Mouse (Mus musculus) lung, adult 18-20 months (tissue): ENCODE data around the gene Gm11627.
"Not testable (repeated sequence)": the region's sequence is repeated elsewhere in the genome, so short reads cannot be mapped to it uniquely, and the experiment has no call there.

Source experiments
- DNase-seq, 2 experiments: peaks; one replicate each; pipeline ENCODE4 v3.0.0; 2022; ENCODE audit warnings: mixed read lengths in 2 of 2

The Gm11627 gene

GRCm38 (mm10) chr11:102579165-102580033 is at the start of gene Gm11627:
Gene Gm11627 (minus strand): TSS chr11:102579461.
- peak in 1 of 2 experiments; percentile 19 for DNase-seq

GRCm38 (mm10) chr11:102628529-102628928 is 49.3 kb upstream of the Gm11627 start:
- DNase-seq: no peak

GRCm38 (mm10) chr11:102627171-102627931 is 48.1 kb upstream of the Gm11627 start:
- DNase-seq: no peak

GRCm38 (mm10) chr11:102624888-102625407 is 45.7 kb upstream of the Gm11627 start:
- no peak for DNase-seq

GRCm38 (mm10) chr11:102623876-102624789 is 44.9 kb upstream of the Gm11627 start:
- DNase-seq: peak in 1 of 2 experiments; percentile 23

GRCm38 (mm10) chr11:102619449-102619848 is 40.2 kb upstream of the Gm11627 start:
- DNase-seq: no peak

DNA sequence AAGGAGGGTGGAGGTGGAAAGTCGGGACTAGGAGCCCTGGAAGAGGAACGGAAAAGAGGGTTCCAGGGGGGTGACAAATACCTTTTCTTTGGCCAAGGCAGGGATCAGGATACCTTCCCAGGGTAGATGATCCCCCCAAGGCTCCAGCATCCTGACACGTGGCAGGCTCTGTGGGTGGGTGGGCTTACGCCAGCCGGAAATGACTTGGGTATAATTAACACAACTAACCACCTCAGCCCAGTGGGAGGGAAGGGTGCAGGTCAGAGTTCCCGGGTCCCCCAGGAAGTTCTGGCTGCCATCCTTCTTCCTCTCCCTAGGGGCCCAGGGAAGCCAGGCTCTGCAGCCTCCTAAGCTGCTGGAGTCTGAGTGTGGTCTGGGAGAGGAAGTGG is 32.0 kb upstream of the Gm11627 start:
- DNase-seq: no peak

- no peak for DNase-seq
Observed at GRCm38 (mm10) chr11:102610675-102611316, 31.5 kb upstream of the Gm11627 start.

DNA sequence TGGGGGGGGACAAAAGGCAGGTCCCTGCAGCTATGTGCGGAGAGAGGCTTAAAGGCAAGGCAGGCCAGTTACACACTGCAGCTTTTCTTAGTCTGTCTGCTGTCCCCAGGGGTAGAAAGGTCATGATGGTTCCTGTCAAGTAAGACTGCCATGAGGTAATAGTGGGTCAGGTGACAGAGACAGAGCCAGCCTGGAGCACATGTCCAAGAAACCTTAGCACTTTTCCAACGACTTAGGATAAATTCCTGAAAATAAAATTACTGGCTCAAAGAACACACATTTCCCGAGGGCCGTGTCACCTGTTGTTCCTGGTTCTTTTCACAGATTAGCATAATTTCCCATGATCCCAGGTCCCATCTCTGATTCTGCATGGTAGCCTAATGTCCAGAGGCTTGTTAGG is 31.0 kb upstream of the Gm11627 start:
- no peak for DNase-seq

- DNase-seq: no peak
Observed at GRCm38 (mm10) chr11:102609483-102609882, 30.2 kb upstream of the Gm11627 start.

DNA sequence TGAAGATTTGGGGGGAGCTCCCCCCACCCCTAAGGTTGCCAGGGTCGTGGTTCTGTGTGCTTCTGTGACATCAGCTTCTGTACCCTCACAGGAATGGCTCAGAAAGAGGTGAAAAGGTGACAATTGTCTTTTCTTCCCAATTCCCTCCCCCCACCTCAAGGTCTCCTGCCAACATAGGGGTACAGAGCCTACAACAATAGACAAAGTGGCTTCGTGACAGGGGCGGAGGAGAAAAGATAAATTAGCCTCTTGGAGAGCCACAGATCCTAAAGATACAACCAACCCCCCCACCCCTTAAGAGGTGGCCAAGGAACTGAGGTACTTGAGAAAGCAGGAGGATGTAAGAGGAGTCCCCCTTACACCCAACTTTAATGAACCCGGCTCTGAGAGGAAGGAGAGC is 29.4 kb upstream of the Gm11627 start:
- DNase-seq: no peak

DNA sequence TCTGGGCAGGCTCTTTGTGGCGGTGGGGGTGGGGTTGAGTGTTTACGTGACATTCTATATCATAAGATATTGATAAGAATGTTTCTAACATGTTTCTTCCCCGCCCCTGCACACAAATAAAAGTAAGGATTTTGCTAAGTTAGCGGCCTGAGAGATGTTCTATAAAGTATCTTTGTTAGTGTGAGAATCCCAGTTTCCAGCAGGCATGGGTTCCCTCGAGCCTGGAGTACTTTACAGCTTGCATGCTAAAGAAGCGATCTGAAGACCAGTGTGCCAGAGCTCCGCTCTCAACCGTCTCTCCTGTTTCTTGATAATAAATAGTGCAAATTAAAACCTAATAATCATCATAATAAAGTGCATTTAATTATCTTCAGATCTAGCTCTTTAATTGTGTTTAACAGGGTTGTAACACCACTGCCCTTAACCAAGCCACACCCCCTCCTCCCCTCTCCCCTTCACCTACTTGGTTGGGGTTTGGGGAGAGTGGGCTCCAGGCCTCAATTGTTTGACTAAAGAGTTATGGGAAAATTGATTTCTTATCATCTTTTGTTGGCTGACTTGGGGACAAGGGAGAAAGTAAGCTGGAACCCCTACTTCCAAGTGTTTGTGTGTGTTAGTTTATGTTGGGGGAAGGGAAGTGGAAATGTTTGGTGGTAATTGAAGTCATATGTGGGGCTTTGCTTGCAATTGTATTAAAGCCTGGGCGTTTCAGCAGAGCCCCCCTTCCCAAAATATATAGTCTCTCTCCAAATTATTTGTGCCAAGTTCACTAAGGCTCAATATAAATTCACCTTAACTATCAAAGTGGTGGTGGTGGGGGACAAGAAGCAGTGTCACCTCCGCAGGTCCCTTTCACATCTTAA is 28.7 kb upstream of the Gm11627 start:
- DNase-seq: no peak

DNA sequence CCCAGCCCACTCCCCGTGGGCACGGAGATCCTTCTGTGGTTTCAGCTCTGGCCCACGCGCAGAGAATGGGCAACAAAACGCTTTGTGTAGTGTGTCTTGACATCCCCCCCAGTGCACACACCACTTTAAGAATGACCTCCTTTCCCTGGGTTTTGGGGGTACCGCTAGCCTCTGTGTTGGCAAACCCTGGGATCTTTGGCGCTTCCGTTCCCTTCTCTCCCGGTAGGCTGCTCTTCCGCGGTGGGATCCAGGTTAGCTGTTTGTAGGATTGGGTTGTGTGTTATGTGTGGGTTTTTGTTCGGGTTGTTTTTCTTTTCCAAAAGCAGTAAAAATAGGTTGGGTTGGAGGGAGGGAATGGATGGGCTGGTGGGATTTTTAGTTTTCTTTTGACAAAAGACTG is 27.9 kb upstream of the Gm11627 start:
- DNase-seq: not testable (repeated sequence)

DNA sequence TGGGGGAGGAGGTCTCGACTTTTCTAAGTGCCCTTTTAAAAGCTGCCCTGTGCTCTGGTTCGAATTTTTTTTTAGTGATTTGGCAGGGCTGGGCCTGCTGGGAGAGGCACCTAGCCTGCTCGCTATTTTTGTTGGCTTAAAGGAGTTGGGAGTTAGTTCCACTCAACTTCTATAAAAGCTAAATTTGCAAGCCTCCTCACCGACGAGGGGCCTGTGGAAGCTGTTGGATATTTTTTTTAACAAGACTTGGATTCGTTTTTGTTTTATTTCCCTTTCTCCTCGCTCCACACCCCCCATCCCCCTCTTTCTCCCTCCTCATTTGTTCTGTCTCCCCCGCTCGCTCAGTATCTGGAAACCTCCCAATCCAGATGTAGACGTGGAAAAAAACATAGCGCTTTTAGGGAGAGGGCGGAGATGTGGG is 27.5 kb upstream of the Gm11627 start:
- no peak for DNase-seq

- peak in 1 of 2 experiments; percentile 9 for DNase-seq
Observed at GRCm38 (mm10) chr11:102605553-102606416, 26.5 kb upstream of the Gm11627 start.

- peak; percentile 14 to 28 for DNase-seq
Observed at GRCm38 (mm10) chr11:102604777-102605552, 25.7 kb upstream of the Gm11627 start.

- peak; percentile 87 to 91 for DNase-seq
Observed at GRCm38 (mm10) chr11:102604010-102604584, 24.8 kb upstream of the Gm11627 start, which contains the start of gene Fzd2. Gene Fzd2 (plus strand): TSS chr11:102604396.

GRCm38 (mm10) chr11:102603496-102603850 is 24.2 kb upstream of the Gm11627 start:
- peak; percentile 52 to 69 for DNase-seq
